Mouse (Mus musculus) limb, embryonic 12.5 days (tissue): ENCODE data around the gene Pde1a. TPM values are rescaled to one million over a fixed set of nuclear protein-coding genes. Genes with fewer than 3 reads are reported as not detected.

Experiments used
- ATAC-seq: fragments of 200-750 bp; cut with Nextera tagmentation; 2 replicates; pipeline ENCODE4 v1.8.0; 2017; ENCODE audit warnings: low read depth, moderate TSS enrichment; ENCODE audit not compliant: insufficient number of reproducible peaks, insufficient read depth, low FRiP score, low TSS enrichment
- H3K27ac ChIP-seq: fragments of 300-500 bp; sonication (generic); 2 replicates; pipeline ENCODE4 v1.5.1; 2016; ENCODE audit warnings: mild to moderate bottlenecking, moderate library complexity
- H3K27me3 ChIP-seq: fragments of 300-500 bp; sonication (generic); 2 replicates; pipeline ENCODE4 v1.6.1; 2016; ENCODE audit warnings: mild to moderate bottlenecking, moderate library complexity
- H3K36me3 ChIP-seq: fragments of 300-500 bp; sonication (generic); 2 replicates; pipeline ENCODE4 v1.6.1; 2016; ENCODE audit warnings: mild to moderate bottlenecking, moderate library complexity
- H3K4me1 ChIP-seq: fragments of 300-500 bp; sonication (generic); replicated peaks from 2 replicates; pipeline ENCODE4 v1.6.1; 2016
- H3K4me2 ChIP-seq: fragments of 300-500 bp; sonication (generic); 2 replicates; pipeline ENCODE4 v1.6.1; 2016; ENCODE audit warnings: mild to moderate bottlenecking, moderate library complexity
- H3K4me3 ChIP-seq: fragments of 300-500 bp; sonication (generic); replicated peaks from 2 replicates; pipeline ENCODE4 v1.5.1; 2016; ENCODE audit warnings: mild to moderate bottlenecking
- H3K9ac ChIP-seq: fragments of 300-500 bp; sonication (generic); replicated peaks from 2 replicates; pipeline ENCODE4 v1.6.1; 2016; ENCODE audit warnings: mild to moderate bottlenecking, moderate library complexity
- H3K9me3 ChIP-seq: fragments of 300-500 bp; sonication (generic); 2 replicates; pipeline ENCODE4 v1.6.1; 2016; ENCODE audit warnings: mild to moderate bottlenecking, moderate library complexity
- WGBS: fragments of 180-500 bp; shearing (Covaris S2); methylation state at CpG from one replicate; pipeline ENCODE4 v1.1.7; 2016; 5-methylcytosine and 5-hydroxymethylcytosine counted together
- polyA plus RNA-seq: library from polyadenylated mRNA; unstranded; fragments of >200 nt; fragmentation: Nextera tagmentation; extraction: Ambion mirVana; gene quantifications from 2 replicates; pipeline ENCODE4 v1.2.1, GENCODE M21; 2016

Pde1a gene
- polyA plus RNA-seq, 1 experiment from 2014 or later = 2.0 TPM

DNA sequence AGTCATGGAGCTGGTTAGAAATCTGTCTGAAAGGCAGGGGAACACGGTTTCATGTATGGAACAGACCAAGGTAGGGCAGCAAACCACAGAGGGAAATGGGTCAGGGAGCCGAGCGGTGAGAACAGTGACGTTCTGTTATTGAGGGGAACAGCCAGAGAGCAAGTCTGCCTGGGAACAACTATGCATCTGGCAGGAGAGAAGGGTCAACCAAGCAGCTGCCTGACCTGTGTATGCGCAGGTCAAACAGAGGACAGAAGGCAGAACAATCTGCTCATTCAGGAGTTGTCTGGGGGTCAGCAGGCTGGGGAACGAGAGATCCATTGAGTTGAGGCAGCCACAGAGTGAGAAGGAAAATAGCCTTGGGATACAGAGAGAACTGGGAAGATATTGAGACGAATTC is 330.6 kb downstream of the Pde1a start:
- no peaks in the 10 kb centered on the region for H3K9me3 ChIP-seq
- ATAC-seq = peak; percentile 52; the same call in 1 of the 2 replicates
- H3K4me2 ChIP-seq = no peak overlapping the region
- no peaks in the 10 kb centered on the region for H3K27me3 ChIP-seq
- no peak overlapping the region for H3K27ac ChIP-seq
- no peak overlapping the region for H3K9ac ChIP-seq
- 38% methylated on average over 7 of the region's 7 CpGs for WGBS
- H3K36me3 ChIP-seq = no peaks in the 10 kb centered on the region
- H3K4me3 ChIP-seq = no peak overlapping the region
- H3K4me1 ChIP-seq = no peaks in the 10 kb centered on the region; the same call in 1 of the 2 replicates

DNA sequence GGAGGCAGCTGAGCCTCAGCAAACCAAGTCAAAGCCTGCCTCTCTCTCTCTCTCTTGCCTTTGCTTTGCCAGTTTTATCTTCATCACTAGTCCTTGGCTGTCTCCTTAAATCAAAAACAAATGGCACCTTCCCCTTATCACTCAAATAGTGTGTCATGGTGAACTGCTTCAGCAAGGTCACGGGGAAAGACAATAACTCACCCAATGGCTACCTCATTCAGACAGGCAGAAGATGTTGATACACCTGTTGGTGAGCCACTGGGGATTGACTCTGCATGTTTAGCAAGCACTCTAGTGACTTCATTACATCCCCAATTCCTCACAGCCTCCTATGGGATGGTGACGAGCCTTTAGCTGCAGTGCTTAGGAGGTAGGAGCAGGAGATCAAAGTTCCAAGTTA is 331.8 kb downstream of the Pde1a start:
- WGBS = 52% methylated on average over 2 of the region's 2 CpGs
- ATAC-seq = no peak
- Histone ChIP-seq H3K36me3 (no peaks in the 10 kb centered on the region), H3K9me3 (no peaks in the 10 kb centered on the region), H3K27ac (no peak overlapping the region), H3K4me1 (no peaks in the 10 kb centered on the region; the same call in 1 of the 2 replicates), H3K27me3 (no peaks in the 10 kb centered on the region), H3K4me3 (no peak overlapping the region), H3K4me2 (no peak overlapping the region), H3K9ac (no peak overlapping the region)

DNA sequence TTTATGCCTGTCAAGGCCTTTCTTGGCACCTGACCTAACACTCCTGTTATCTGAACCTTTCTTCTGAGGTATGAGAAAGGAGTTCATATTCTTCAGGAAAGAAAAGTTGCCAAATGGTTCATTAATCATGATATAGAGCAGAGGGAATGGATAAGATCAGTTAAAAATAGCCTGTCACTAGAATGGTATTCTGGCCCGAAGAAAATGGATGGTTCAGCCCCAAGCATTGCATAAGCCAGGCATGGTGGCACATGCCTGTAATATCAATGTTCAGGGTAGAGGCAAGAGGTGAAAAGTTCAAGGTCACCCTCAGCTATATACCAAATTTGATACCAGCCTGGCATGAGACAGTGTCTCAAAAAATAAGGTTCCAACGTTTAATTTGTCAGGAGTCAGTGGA is 336.1 kb downstream of the Pde1a start:
- no peak overlapping the region for H3K4me2 ChIP-seq
- no peak overlapping the region for H3K27ac ChIP-seq
- no peaks in the 10 kb centered on the region for H3K9me3 ChIP-seq
- ATAC-seq = no peak
- H3K36me3 ChIP-seq = no peaks in the 10 kb centered on the region
- no peaks in the 10 kb centered on the region for H3K4me1 ChIP-seq
- H3K27me3 ChIP-seq = no peaks in the 10 kb centered on the region
- WGBS = 80% methylated on average over 2 of the region's 2 CpGs
- H3K9ac ChIP-seq = no peak overlapping the region
- H3K4me3 ChIP-seq = no peak overlapping the region

DNA sequence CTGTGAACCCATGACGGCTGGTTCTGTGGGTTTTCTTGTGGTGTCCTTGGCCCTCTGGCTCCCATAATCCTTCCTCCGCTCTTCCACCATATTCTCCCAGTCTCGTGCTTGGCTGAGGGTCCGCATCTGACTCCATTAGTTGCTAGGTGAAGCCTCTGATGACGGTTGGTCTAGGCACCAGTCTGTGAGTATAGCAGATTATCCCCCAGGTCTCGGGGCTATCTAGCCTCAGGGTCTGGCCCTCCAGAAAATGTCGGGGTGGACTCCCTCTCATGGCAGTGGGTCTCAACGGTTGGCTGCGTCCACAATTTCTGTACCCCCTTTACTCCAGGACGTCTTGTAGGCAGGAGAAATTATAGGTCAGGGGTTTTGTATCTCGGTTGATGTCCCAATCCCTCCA is 342.8 kb downstream of the Pde1a start:
- Histone ChIP-seq H3K9me3 (no peaks in the 10 kb centered on the region), H3K9ac (no peak overlapping the region), H3K4me3 (no peak overlapping the region), H3K27ac (no peak overlapping the region), H3K4me2 (no peak overlapping the region), H3K36me3 (no peaks in the 10 kb centered on the region), H3K4me1 (0 out of 2 replicates have a peak, but pooled peaks cover 5% of the 10 kb centered on the region), H3K27me3 (no peaks in the 10 kb centered on the region)
- ATAC-seq = no peak
- 90% methylated on average over 11 of the region's 11 CpGs for WGBS

DNA sequence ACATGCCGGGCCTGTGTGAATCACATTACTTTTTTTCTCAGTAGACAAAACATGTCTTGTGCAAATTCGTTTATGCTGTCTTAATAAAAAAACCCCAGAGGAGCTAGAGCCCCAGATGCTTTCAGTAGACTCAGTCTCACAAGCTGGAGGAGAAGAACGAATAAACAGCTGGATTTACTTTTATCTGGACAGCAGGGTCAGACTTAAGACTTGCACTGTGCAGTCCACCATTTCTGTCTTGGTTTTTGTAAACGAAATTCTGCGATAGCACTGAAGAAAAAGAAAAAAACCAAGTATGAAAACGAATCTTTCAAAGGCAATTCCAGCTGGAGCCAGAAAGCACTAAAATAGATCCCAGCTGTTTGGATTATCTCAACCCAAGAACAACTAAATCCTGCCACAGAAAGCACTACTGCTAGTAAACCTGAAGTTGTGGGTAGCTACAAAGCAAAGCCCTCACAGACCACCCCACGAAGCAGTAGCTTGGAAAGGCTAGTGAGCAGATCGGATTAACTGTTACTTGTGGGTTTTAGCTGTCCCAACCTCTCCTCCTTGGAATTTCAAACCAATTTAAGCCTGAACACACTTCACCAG is 343.6 kb downstream of the Pde1a start:
- H3K9me3 ChIP-seq = no peaks in the 10 kb centered on the region
- H3K4me2 ChIP-seq = no peak overlapping the region
- H3K27me3 ChIP-seq = no peaks in the 10 kb centered on the region
- 0 out of 2 replicates have a peak, but pooled peaks cover 5% of the 10 kb centered on the region for H3K4me1 ChIP-seq
- no peak overlapping the region for H3K9ac ChIP-seq
- no peak overlapping the region for H3K27ac ChIP-seq
- WGBS = 44% methylated on average over 8 of the region's 8 CpGs
- H3K36me3 ChIP-seq = no peaks in the 10 kb centered on the region
- no peak overlapping the region for H3K4me3 ChIP-seq
- ATAC-seq = no peak

Other genes starting within 250 kb of the Pde1a start
- not detected in 2 replicates for gene Prdx6b, start 163.0 kb upstream of the Pde1a start, polyA plus RNA-seq
- 90.4 and 90.8 TPM in 2 replicates for gene Dnajc10, start 186.0 kb upstream of the Pde1a start, polyA plus RNA-seq